Mouse (Mus musculus): ENCODE data around the gene Sgta. TPM values are rescaled to one million over a fixed set of nuclear protein-coding genes. Genes with fewer than 3 reads are reported as not detected.

Gene Sgta
- polyA plus RNA-seq, 1 experiment from 2014 or later, result 292 TPM

DNA sequence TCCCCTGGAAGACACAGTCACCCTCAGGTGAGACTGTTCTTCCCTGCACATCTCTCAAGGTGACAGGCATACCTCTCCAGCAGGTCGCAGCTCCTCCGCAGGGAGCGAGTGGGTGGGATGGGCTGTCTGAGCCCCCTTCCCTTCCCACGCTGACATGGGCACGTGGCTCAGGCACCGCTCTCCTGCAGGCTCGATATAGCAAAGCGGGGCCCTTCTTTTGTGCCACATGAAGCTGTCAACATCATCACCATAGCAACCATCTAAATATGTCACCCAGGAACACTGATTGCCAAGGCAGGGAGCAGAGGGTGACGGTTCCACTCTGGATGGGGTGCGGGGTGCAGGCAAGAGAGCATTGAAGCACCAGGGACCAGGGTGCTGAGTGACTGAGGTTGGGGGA lies 58.8 kb downstream of the Sgta start:
- Histone ChIP-seq H3K9ac (replicated peaks; ENCODE audit: low read length) (no peak overlapping the region), H3K27ac (replicated peaks; ENCODE audit: low read depth, low read length) (no peak overlapping the region), H3K27me3 (ENCODE audit: control insufficient read depth, insufficient read depth, low read length) (no peaks in the 10 kb centered on the region), H3K4me1 (ENCODE audit: control insufficient read depth, insufficient read depth, low read length) (peaks cover 6% of the 10 kb centered on the region), H3K9me3 (ENCODE audit: control insufficient read depth, low read length) (no peaks in the 10 kb centered on the region), H3K4me3 (replicated peaks; ENCODE audit: low read depth, low read length) (no peak overlapping the region), H3K4me2 (ENCODE audit: low read length) (no peak overlapping the region), H3K36me3 (ENCODE audit: control insufficient read depth, insufficient read depth, low read length) (no peaks in the 10 kb centered on the region)
- ATAC-seq (ENCODE audit: low FRiP score, low TSS enrichment) (no peak), DNase-seq (no peak)
- 24% methylated on average over 10 of the region's 10 CpGs for WGBS

DNA sequence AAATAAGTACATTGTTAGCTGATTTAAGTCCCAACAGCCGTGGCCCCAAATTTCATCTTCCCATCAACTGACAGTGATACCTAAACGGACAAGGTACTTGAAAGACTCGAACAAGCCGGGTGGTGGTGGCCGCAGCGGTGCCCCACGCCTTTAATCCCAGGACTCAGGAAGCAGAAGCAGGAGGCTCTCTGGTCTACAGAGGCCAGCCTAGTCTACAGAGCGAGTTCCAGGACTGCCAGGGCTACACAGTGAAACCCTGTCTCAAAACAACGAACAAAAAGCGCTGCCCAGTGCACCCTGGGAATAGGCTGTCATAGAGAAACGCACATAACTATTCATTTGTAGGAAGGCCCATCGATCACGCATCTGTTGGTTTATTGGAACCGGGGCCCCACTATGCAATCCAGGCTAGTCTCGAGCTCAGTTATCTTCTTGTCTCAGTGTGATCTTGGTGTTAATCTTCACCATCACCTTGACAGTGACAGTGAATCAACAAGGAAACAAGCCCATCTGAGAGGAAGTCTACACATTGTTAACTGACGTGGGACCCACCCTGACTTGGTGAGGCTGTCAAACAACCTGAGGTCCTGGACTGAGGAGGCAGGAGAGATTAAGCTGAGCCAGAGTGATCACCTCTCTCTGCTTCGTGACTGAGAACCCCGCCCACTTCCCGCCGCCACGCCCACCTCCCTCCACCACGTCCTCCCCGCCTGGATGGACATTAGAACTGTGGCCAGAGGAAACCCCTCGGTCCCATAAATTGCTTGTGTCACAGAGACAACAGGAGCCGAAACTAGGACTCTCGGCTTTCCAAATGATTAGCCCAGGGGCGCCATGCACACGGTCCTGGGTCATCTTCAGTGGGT lies 59.6 kb downstream of the Sgta start:
- Histone ChIP-seq H3K4me3 (replicated peaks; ENCODE audit: low read depth, low read length) (no peak overlapping the region), H3K4me2 (ENCODE audit: low read length) (no peak overlapping the region), H3K36me3 (ENCODE audit: control insufficient read depth, insufficient read depth, low read length) (no peaks in the 10 kb centered on the region), H3K27ac (replicated peaks; ENCODE audit: low read depth, low read length) (no peak overlapping the region), H3K4me1 (ENCODE audit: control insufficient read depth, insufficient read depth, low read length) (peaks cover 6% of the 10 kb centered on the region), H3K9me3 (ENCODE audit: control insufficient read depth, low read length) (no peaks in the 10 kb centered on the region), H3K27me3 (ENCODE audit: control insufficient read depth, insufficient read depth, low read length) (no peaks in the 10 kb centered on the region), H3K9ac (replicated peaks; ENCODE audit: low read length) (0 out of 2 replicates have a peak overlapping the region, but pooled peaks have one; percentile 0)
- 52% methylated on average over 28 of the region's 28 CpGs for WGBS
- DNase-seq, result no peak
- no peak for ATAC-seq (ENCODE audit: low FRiP score, low TSS enrichment)

DNA sequence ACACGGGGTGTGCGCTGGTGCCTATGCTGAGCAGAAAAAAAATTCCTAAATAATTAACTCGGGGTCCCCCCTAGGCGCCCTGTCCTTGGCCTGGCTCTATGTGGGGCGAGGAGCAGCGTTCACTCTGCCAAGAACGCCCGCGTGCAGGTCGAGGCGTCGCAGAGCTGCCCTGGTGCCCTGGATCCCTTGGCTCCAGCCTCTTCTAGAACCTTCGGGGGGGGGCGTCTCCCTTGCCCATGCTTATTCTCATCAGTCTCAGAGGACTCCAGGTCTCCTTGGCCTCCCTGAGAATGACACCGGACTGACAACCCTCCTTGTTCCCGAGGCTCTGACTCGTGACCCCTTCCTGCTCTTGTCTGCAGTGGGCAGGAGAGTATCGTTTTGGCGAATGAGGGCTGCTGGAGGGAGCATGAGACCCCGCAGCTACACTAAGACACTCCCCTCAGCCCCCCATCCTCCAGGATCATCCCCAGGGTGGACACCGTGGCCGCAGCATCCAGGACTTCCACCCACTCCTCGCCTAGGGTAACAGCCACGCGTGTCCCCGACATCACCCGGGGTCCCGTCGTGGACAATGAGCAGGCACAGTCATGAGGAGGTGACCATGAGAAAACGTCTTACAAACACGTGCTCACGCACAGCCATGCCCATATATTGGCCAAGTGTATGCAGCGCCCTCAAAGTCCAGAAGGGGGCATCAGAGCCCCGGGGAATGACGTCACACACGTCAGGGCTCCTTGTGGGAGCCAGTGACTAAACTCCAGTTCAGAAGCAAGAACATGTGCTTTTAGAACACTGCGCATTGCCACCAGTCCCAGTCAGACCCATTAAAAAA lies 60.4 kb downstream of the Sgta start:
- DNase-seq (peak; percentile 91), ATAC-seq (ENCODE audit: low FRiP score, low TSS enrichment) (peak; percentile 77)
- H3K4me2 ChIP-seq (ENCODE audit: low read length), result peak overlapping the region; percentile 34
- peaks cover 6% of the 10 kb centered on the region for H3K4me1 ChIP-seq (ENCODE audit: control insufficient read depth, insufficient read depth, low read length)
- no peaks in the 10 kb centered on the region for H3K27me3 ChIP-seq (ENCODE audit: control insufficient read depth, insufficient read depth, low read length)
- no peak overlapping the region for H3K9ac ChIP-seq (replicated peaks; ENCODE audit: low read length)
- 32% methylated on average over 37 of the region's 37 CpGs for WGBS
- no peak overlapping the region for H3K27ac ChIP-seq (replicated peaks; ENCODE audit: low read depth, low read length)
- H3K4me3 ChIP-seq (replicated peaks; ENCODE audit: low read depth, low read length), result no peak overlapping the region
- H3K36me3 ChIP-seq (ENCODE audit: control insufficient read depth, insufficient read depth, low read length), result no peaks in the 10 kb centered on the region
- no peaks in the 10 kb centered on the region for H3K9me3 ChIP-seq (ENCODE audit: control insufficient read depth, low read length)

DNA sequence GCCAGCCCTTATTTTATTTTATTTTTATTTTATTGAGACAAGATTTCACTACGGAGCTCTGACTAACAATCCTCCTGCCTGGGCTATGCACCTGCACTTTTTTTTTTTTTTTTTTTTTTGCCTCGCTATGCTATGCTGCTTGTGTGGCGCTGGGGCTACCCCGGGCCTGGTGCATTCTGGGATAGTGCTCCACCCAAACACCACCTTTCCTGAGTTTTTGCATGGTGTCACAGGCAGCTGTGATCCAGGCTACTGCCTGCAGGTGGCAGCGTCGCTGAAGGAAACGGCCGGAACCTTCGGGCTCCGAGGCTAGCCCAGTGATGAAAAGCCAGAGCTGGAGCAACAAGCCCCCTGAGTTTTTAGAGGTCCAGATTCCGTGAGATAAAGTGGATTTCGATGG lies 61.2 kb downstream of the Sgta start:
- peak; percentile 80 for DNase-seq
- Histone ChIP-seq H3K4me3 (replicated peaks; ENCODE audit: low read depth, low read length) (no peak overlapping the region), H3K9ac (replicated peaks; ENCODE audit: low read length) (no peak overlapping the region), H3K27me3 (ENCODE audit: control insufficient read depth, insufficient read depth, low read length) (no peaks in the 10 kb centered on the region), H3K4me2 (ENCODE audit: low read length) (no peak overlapping the region), H3K4me1 (ENCODE audit: control insufficient read depth, insufficient read depth, low read length) (peaks cover 6% of the 10 kb centered on the region), H3K27ac (replicated peaks; ENCODE audit: low read depth, low read length) (no peak overlapping the region), H3K9me3 (ENCODE audit: control insufficient read depth, low read length) (no peaks in the 10 kb centered on the region), H3K36me3 (ENCODE audit: control insufficient read depth, insufficient read depth, low read length) (no peaks in the 10 kb centered on the region)
- WGBS, result 17% methylated on average over 12 of the region's 12 CpGs
- ATAC-seq (ENCODE audit: low FRiP score, low TSS enrichment), result no peak

DNA sequence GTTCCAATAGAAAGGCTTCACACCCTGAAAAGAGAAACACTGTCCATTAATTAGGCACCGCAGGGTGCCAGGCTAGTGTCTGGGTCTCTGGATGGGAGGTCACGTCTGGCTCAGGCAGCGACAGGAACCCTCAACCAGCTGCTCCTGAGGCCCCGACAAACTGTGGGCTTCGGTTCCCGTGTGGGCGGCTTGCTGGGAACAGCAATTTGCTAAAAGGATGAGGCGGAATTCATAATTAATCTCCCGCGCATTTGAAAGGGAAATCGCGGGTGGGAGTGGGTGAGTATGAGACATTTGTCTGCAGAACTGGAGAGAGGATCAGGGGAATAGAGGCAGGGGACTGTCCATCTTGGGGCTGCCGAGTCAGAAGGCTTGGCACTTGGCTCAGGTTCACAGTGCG lies 62.0 kb downstream of the Sgta start:
- no peaks in the 10 kb centered on the region for H3K36me3 ChIP-seq (ENCODE audit: control insufficient read depth, insufficient read depth, low read length)
- H3K4me2 ChIP-seq (ENCODE audit: low read length), result no peak overlapping the region
- no peak overlapping the region for H3K4me3 ChIP-seq (replicated peaks; ENCODE audit: low read depth, low read length)
- H3K9ac ChIP-seq (replicated peaks; ENCODE audit: low read length), result peak overlapping the region; percentile 21; the same call in 1 of the 2 replicates
- no peak overlapping the region for H3K27ac ChIP-seq (replicated peaks; ENCODE audit: low read depth, low read length)
- H3K4me1 ChIP-seq (ENCODE audit: control insufficient read depth, insufficient read depth, low read length), result peaks cover 6% of the 10 kb centered on the region
- 33% methylated on average over 14 of the region's 14 CpGs for WGBS
- H3K9me3 ChIP-seq (ENCODE audit: control insufficient read depth, low read length), result no peaks in the 10 kb centered on the region
- ATAC-seq (ENCODE audit: low FRiP score, low TSS enrichment) (no peak), DNase-seq (no peak)
- H3K27me3 ChIP-seq (ENCODE audit: control insufficient read depth, insufficient read depth, low read length), result no peaks in the 10 kb centered on the region

DNA sequence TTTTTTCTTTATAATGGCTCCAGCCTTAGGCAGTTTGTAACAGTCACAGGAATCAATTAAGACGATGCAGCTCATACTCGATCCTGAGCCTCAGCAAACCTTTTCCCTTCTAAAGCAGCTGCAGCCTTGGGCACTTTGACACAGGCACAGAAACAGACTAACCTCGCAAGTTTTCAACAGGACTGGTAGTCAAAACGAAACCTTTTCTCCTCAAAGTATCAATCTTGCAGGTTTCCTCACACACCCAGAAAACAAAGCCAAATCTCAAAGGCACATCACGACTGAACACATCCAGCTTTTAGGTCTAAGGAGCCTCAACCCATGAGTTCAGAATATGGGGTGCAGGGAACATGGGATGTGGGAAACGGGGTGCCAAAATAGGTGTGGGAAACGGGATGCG lies 62.6 kb downstream of the Sgta start:
- H3K36me3 ChIP-seq (ENCODE audit: control insufficient read depth, insufficient read depth, low read length), result no peaks in the 10 kb centered on the region
- H3K9me3 ChIP-seq (ENCODE audit: control insufficient read depth, low read length), result no peaks in the 10 kb centered on the region
- H3K4me3 ChIP-seq (replicated peaks; ENCODE audit: low read depth, low read length), result no peak overlapping the region
- 85% methylated on average over 8 of the region's 8 CpGs for WGBS
- no peak overlapping the region for H3K9ac ChIP-seq (replicated peaks; ENCODE audit: low read length)
- DNase-seq (no peak), ATAC-seq (ENCODE audit: low FRiP score, low TSS enrichment) (no peak)
- H3K27me3 ChIP-seq (ENCODE audit: control insufficient read depth, insufficient read depth, low read length), result no peaks in the 10 kb centered on the region
- H3K4me1 ChIP-seq (ENCODE audit: control insufficient read depth, insufficient read depth, low read length), result peaks cover 6% of the 10 kb centered on the region
- H3K4me2 ChIP-seq (ENCODE audit: low read length), result no peak overlapping the region
- H3K27ac ChIP-seq (replicated peaks; ENCODE audit: low read depth, low read length), result no peak overlapping the region

DNA sequence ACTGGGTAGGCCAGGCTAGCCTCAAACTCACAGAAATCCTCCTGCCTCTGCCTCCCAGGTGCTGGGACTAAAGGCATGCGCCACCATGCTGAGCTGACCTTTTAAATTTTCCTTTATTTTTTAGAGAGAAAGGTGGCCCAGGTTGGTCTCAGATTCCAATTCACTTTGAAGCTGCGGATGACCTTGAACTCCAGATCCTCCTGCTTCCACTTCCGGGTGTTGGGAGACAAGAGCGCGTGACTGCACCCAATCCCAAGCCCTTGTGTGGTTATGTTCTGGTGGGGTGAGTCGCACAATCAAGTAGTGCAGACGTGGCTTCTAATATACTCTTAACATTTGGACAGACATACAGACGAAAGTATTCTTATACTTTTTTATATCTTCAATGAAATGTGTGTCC lies 63.5 kb downstream of the Sgta start:
- no peak overlapping the region for H3K27ac ChIP-seq (replicated peaks; ENCODE audit: low read depth, low read length)
- no peaks in the 10 kb centered on the region for H3K9me3 ChIP-seq (ENCODE audit: control insufficient read depth, low read length)
- no peak overlapping the region for H3K4me2 ChIP-seq (ENCODE audit: low read length)
- H3K4me1 ChIP-seq (ENCODE audit: control insufficient read depth, insufficient read depth, low read length), result peaks cover 6% of the 10 kb centered on the region
- ATAC-seq (ENCODE audit: low FRiP score, low TSS enrichment) (no peak), DNase-seq (no peak)
- no peak overlapping the region for H3K4me3 ChIP-seq (replicated peaks; ENCODE audit: low read depth, low read length)
- no peaks in the 10 kb centered on the region for H3K36me3 ChIP-seq (ENCODE audit: control insufficient read depth, insufficient read depth, low read length)
- no peak overlapping the region for H3K9ac ChIP-seq (replicated peaks; ENCODE audit: low read length)
- 94% methylated on average over 8 of the region's 8 CpGs for WGBS
- no peaks in the 10 kb centered on the region for H3K27me3 ChIP-seq (ENCODE audit: control insufficient read depth, insufficient read depth, low read length)

DNA sequence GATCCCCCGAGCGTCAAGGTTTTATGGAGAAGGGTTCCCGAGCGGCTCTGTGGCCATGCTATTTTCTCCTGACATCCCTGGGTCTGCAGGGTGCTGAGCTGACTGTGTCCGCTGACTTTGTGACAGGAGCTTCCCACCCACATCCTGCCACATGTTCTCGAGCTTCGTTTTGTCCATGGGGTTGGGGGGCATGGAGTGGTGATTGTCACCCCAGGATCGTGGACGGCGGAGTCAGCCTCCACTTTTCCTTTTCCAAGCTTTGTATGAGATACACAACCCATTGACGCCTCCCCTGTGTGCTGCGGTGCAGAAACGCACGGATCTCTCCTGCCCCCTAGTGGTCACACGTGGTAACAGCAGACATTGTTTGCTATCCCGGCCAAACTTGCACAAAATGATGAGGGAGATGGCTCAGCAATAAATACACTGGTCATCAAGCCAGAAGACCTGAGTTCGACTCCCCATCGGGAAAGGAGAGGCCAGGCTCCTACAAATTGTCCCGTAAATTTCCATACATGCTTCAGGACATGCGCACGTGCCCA lies 64.8 kb downstream of the Sgta start:
- Histone ChIP-seq H3K9me3 (ENCODE audit: control insufficient read depth, low read length) (no peaks in the 10 kb centered on the region), H3K4me3 (replicated peaks; ENCODE audit: low read depth, low read length) (no peak overlapping the region), H3K27ac (replicated peaks; ENCODE audit: low read depth, low read length) (no peak overlapping the region), H3K4me2 (ENCODE audit: low read length) (peak overlapping the region; percentile 35; the same call in 1 of the 2 replicates), H3K27me3 (ENCODE audit: control insufficient read depth, insufficient read depth, low read length) (no peaks in the 10 kb centered on the region), H3K4me1 (ENCODE audit: control insufficient read depth, insufficient read depth, low read length) (no peaks in the 10 kb centered on the region), H3K9ac (replicated peaks; ENCODE audit: low read length) (no peak overlapping the region; the same call in 1 of the 2 replicates), H3K36me3 (ENCODE audit: control insufficient read depth, insufficient read depth, low read length) (no peaks in the 10 kb centered on the region)
- ATAC-seq (ENCODE audit: low FRiP score, low TSS enrichment) (no peak), DNase-seq (peak; percentile 91)
- WGBS, result 12% methylated on average over 21 of the region's 21 CpGs
